Mouse (Mus musculus): ENCODE data around the gene Gm11060.

The Gm11060 gene

DNA sequence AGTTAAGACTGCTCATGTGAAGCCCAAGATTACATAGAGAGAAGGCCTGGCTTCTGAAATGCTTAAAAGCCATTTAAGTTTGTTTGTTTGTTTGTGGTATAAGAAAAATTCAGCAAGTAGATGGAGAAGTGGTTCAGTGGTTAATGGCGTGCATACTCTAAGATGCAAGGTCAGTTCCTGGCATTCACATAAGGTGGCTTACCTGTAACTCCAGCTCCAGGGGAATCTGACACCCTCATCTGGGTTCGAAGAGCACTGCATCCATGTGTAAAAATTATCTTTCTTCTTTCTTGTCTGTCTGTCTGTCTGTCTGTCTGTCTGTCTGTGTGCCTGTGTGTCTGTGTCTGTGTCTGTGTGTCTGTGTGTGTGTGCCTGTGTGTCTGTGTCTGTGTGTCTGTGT lies at the start of gene Gm11060:
TSS of gene Gm11060 (plus strand) at position 301 of the 400 bp plus-strand sequence.
- DNase-seq, result no peak

DNA sequence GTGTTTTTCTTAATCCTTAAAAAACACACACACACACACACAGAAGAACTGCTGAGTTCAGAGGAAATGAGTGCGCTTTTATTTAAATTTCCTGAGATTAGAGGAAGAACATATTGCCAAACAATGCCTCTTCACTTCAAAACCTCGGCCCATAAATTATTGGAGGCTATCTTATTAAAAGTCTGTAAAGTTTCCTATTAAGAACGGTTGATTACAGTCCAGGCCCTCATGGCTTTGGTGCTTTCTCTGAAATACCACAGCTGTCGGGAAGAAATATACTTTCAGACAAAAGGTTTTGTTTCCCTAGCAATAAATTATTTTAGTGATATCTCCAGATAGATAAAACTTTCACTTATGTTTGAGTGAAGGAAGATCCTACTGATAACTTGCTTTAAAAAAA lies 48.7 kb upstream of the Gm11060 start:
- DNase-seq, result no peak

DNA sequence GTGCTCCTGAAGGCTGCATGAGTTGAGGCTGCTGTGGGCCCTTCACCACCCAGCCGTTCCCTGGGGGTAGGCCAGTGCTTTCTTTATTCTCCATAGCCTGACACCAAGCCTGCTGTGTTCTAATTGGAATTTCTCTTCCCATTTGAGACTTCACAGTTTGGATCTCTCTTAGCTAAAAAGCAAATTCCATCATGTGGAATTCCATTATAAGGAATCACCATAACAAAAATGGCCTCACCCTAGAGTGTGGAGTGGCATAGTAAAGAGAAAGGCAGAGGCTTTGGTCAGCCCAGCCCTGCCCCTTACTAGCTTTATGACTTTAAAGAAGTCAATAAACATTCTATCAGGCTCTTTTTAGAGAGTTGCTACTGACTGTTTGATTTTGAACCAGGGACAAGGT lies 43.5 kb upstream of the Gm11060 start:
- no peak for DNase-seq

DNA sequence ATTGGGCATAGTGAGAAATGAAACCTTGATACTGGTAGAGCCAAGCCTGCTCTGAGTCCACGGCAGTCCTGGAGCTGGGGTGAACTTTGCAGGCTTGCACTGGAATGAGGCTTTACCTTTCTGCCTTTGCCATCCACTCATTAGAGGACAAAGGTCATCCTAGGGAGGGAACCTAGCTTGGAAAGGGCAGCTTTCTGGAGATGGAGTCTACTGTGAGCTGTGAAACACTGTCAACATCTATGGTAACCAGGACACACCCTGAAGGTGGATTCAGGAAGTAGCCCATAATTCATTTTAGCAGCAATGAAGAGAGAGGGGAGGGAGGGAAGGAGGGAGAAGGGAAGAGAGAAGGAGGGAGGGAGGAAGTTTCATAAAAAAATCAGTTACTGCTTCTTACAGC lies 36.3 kb upstream of the Gm11060 start:
- no peak for DNase-seq

DNA sequence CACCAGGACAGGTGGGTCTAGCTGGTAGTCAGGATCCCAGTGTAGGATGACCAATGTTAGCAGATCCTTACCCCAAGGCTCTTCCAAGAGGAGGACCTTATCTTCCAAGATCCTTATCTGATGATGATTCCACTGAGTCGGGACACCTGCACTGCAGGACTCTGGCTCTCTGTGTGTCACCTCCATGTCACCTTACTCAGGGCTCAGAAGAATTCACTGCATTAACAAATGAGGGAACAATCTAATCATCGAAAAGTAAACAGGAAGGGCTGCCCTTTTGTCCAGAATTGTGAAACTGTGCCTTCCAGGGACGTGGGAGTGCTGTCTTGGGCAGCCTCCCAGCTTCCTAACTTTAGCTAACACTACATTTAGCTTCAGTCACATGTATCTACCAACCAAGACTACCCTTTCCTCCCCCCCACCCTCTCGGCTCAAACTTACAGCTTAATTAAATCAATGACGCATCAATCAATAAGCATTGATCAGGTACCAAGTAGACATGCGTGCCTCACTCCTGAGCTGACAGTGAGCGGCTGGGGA lies 33.2 kb upstream of the Gm11060 start:
- DNase-seq, result no peak

DNA sequence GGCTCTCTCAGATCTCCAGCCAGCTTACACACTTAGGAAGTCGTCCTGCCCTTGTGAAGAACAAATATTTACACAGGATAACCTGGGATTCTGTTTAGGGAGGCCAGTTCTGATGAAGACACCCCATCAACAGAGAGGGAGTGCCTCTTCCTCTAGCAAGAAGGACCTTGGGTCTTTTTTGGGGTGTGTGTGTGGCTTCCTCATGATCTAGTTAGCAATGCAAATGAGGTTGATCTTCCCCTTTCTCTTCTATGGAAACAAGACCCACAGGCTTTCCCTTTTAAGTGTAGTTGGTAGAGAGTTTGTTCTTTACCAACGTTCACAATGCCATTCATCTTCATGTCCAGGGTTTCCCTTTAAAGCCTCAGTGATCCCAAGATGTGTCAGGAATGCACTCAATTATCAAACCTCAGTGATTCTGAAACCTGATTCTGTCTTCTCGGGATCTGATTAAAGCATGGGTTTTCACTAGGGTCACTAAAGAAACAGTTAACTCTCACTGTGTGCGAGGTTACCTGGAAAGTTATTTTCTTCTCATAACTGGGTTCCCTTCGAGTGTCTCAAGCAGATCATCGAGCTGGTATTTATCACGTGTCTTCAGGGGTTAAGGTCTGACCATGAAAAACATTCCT lies 29.0 kb upstream of the Gm11060 start:
- DNase-seq, result no peak

DNA sequence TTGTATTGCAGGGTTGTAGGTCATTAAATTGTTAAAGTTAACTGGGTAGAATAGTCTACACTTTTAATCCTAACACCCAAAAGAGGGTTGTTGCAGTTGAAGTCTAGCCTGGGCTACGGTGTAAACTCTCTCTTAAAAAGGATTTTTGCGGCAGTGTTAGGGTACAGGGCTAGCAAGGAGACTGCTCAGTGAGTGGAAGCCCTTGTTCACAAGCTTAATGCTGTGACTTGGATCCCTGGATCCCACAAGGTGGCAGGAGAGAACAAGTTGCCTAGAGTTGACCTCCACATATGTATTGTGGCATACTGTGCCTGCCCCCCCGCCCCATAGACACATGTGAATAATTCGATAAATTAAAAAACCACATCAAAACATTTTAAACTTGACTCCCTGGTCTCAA lies 19.3 kb upstream of the Gm11060 start:
- DNase-seq, result no peak

DNA sequence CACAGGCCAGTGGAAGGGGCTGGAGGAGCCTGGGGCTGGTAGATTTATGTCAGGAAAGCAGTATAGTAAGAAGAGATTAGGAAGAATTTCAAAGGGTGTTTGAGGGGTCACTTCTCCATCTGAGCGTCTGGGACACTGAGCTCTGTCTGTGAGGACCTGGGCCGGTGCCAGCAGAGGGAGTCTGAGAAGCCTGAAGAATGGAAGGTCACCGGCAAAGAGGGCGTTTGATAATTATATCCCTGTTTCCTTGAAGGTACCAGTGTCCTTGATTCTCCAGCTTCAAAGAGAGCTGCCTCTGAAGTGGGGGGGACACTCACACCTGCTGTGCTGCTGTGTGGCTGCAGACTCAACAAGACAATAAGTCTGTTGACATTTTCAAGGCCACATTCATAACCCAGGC lies 17.6 kb upstream of the Gm11060 start:
- no peak for DNase-seq

DNA sequence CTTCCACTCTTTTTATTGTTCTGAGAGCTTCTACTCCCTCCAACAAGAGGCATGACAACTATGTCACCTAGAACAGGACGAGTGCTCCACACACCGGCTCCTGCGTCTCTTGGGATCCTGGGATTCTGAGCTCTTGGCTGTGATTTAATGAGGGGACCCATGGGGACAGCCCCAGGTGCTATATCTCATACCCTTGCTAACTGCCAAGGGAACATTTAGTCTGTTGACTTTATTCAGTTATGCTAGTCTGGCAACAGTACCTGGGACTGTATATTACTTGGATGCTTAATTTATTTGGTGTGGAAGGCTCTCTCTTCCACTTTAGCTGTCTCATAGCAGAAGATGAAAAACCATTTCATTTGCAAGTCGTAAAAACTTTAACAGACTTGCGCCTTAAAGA lies 16.0 kb upstream of the Gm11060 start:
- no peak for DNase-seq

DNA sequence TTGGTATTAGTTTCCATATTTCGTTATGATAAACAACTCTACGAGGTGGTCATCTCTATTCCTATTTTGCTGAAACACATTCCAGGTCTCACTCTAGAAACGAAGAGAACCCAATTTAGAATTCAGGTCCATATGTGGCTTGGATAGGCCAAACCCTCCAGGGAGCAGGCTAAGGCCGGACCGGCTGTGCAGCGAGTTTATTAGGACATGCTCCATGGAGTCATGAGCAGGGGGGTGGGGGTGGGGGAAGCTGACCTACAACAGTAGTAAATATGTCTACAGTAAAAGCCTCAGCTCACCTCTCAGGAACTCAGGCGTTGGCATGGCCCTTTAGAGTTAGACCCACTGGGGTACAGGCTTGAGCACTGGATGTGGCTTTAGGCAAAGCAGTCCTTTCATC lies 14.7 kb upstream of the Gm11060 start:
- DNase-seq, result no peak

DNA sequence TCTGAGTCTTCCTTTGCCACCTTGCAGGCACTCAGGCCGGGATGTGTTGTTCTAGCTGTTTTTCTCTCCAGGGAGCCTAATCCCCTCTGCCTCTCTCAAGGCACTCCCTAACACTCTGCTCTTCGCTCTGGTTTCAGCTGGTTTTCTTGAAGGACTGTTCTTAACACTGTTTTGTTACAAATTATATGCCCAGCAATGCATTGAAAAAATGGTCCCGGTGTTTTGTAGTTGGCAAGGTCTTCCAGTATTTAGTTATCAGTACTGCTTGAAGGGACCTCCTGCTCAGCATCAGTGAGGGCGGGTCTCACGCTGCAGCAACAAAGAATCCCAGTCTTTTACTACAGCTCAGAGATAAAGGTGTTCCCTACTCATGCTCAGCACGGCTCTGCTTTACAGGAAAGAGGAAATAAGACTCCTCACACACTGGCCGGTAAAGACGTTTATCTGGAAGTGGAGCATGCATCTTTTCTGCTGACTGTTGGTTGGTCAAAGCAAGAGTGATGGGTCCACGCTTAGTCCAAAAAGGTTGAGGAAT lies 9.5 kb upstream of the Gm11060 start:
- no peak for DNase-seq

DNA sequence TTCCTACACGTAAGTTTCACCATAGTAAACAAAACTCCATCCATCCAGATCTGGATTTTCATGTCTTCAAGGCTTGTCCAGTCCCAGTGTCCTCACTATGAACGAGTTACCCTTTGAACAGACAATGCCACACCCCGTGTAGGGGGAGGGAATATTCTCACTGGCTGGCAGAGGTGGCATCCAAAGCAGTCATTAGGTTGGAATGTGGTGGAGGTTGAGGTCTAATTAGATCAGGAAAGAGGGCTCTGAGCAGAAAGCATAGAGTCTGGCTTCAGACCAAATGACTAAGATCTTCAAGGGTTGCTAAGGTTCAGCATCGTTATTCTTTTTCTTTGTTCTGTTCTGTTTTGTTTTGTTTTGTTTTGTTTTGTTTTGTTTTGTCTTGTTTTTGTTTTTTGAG lies 7.8 kb upstream of the Gm11060 start:
- no peak for DNase-seq

DNA sequence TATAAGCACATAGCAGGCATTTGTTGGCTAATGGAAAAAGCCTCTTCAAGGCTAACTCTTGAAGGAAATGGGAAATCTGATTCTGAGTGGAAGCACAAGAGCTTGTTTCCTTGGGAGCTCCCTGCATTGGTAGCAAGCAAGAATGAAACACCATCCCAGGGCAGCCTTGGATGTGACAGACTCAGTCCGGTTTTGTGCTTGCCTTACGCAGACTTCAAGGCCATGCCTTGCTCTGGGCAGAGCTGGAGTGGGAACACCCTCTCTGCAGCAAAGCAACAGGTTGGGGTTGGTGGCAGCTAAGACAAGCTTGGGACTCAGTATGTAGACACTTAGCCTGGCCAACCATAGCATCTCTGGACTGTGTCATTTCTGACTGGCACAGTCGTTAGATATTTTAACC lies 5.7 kb upstream of the Gm11060 start:
- DNase-seq, result no peak

DNA sequence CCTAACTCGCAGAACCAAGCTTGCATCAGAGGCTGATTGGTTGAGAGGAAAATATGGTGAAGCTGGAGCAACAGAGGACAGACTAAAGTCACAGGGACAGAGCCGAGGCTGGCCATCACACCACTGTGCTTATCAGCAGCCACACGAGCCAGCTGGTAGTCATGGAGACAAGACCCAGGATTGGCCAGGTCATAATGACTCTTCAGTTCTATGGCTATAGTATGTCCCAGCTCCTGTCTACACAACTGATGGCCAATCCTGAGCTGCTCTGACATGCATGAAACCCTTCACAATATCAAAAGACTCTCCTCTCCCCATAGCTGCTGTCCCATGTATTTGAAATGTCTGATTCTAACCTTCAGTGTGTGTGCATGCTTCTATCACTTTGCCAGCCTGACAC lies 3.8 kb upstream of the Gm11060 start:
- DNase-seq, result no peak

DNA sequence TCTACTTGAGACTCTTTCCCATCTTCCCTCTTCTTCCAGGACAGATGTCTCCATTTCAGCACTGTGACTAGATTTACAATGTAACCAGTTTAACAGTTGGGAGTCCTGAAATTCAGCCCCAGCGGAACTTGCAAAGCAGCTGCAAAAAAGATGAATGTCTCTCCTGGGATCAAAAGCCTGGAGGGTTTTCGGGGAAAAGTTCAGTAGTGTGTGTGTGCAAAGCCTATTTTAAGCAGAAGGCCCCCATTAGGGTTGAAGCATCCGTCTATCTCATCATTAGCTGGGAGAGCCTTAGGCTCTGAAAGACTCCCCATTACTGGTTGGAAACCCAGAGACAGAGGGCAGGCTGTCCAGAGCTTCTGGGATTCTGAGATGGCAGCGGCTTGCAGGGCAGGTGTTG lies 2.7 kb upstream of the Gm11060 start:
- no peak for DNase-seq

DNA sequence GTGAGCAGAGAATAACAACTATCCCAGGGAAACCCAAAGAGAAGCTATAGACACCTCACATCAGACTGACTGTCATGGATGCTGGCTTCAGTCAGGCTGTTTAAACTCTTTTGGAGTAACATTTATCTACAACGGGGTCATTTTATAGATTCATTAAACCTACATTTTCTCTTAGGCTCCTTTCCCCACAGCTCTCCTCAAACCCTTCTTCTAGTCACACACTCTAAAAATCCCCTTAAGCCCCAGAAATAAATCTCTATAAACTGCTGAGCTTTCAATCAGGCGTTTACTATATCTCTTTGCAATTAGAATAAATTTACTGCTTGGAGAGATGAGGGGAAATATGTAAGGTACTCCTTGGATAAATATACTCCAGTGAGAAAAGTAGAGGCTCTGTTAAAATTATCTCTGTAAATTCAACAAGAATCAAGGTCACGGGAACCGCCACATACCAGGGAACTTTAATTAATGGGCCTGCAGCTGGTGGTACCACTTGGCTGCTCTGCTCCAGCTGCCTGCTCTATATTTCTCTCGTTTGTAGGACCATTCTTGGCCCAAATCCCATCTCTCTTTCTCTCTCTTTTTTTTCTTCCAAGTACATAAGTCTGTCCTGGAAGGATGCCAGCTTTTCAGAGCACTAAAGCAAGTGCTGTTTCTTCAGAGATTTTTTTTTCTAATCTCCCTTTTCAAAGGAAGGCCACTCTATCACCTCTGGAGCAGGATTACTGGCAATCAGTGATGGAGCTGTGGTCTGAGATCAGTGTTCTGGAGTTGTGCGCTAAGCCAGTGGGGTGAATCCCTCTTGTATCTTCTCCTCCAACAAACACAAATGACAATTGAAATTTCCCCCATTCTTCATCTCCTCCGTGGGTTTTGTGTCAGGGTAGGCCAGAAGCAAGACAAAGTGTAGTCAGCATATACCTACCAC lies 2.0 kb upstream of the Gm11060 start:
- no peak for DNase-seq

DNA sequence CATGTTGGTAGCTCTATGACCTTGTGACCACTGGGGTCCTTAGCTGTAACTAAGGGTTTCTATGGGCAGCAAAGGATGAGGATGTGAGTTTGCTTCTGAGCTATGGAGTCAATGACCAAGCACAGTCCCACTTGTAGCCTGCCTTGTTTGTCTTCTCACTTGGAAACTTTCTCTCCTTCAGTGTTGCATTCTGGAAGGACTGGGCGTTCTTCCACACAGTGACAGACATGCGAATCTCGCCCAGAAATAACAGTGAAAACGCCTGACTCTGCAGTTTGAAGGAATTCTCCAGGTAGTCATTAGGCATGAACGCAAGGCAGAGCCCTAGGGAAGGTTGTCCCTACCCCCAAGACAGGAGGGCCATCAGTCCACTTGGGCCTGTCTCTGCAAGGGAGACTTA lies 827 bp upstream of the Gm11060 start:
- DNase-seq, result no peak

DNA sequence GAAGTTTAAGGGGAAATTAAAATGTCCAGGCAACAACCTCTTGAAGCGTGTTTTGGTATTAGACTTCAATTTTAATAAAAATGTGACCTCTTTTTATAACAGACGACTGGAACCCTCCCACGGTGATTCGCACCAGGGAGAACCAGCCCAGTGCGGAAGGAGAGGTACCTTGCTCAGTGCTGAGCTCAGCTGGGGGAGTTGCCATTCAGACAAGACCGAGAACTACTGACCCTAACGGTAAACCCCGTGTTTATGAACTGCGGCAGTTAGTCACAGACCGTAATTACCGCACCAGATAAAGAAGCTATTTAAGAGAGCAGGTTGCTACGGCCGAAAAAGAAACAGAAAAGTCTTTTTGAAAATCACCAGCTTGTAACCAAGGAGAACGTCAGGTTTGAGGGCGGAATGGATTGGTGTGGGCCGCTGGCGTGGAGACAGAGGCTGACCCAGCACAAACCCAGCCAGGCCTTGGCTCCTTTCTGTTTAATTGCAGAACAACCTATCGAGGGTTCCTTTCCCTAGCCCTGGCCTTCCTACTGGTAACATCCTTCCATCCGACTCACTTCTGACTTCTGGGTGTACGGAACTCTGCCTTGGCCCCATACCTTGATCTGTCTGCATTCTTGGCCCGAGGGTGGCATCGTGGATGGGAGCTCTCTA lies 5.6 kb downstream of the Gm11060 start:
- DNase-seq, result no peak

DNA sequence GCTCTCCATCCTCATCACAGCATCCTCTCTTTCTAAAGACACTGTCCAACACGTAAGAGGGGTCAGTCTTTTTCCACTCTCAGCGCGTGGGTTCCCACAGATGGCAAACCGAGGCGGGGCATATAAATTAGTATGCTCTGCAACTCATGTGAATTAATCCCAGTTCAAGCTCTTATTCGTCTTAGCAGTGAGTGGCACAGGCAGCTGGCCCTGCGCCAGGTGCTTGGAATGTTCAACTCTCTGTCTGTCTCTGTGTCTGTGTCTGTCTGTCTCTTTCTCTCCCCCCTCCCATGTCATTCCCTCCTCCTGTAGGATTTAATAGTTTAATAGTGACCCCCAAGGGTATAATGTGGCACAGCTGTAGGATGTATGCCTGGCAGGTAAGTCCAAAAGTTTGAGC lies 7.6 kb downstream of the Gm11060 start:
- DNase-seq, result no peak

DNA sequence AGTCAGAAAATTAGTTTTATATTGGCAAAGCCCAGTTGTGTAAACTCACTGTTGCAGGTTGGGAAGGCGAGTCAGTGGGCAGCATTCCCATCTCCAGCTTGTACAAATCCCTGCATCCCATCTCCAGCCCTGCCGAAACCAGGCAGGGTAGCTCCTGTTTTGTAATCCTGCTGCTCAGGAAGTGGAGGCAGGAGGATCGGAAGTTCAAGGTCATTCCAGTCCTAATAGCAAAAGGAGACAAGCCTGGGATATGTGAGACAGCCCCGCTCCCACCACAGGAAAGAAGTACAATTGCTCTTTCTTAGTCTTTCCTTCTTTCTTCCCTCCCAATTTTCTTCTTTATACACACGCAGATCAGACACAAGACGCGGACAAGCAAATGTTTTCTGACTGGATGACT lies 8.7 kb downstream of the Gm11060 start:
- no peak for DNase-seq

DNA sequence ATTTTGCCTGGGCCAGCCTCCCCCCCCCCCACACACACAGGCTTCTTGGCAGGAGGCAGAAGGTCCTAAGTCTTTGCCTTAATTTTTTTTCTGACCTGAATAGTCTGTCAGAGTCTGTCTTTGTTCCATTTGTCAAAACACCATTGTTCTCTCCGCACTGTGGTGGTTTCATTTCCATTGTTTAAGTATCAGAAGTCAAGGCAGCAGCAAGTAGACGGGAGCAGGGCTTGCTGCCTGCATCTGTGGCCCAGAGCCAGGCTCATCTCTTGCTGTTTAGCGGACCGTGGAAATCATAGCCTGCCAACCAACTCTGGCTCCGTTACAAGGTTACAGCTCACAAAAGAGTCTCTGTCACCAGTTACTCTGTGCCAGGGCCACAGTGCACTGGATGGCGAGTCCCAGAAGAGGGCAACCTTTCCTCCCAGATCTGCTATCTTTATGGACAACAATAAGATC lies 16.9 kb downstream of the Gm11060 start:
- no peak for DNase-seq

DNA sequence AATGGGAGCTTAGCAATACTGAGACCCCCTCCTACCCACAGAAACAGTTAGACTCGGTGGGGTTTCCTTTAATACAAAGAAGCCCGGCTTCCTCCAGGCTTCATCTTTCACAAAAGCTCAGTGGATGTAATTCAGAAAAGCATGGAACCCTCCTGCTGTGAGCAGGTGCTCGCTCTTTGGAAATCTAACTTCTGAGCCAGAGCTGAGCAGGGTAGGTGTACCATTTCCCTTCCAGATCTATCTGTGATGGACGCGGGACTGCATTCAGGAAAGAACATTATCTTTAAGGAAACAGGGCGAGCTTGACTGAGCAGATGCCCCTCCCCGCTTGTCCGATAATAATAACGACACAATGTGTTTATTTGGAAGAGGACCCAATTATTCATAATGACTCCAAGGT lies 22.3 kb downstream of the Gm11060 start:
- DNase-seq, result no peak

DNA sequence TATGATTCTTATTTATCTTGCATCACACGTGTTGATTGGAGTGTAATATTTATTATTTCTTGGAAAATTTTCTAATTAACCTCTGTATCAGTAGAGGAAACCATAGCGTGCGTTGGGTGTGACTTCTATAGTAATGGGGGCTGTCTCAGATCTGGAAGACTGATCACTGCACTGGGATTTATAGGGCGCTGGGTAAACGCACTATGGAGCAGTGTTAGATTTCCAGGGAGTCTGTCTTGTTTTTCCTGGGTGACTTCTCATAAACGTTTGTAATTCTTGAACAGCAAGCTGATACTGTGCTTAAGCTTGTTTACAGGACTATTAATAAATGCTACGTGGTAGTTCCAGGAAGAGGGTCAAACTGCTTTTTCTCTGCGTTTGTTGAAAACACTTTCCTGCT lies 25.9 kb downstream of the Gm11060 start:
- no peak for DNase-seq
